Mouse (Mus musculus): ENCODE measurements at regions not wholly inside any gene's neighbourhood (a gene's known extent, or its start where the extent isn't known, plus 50 kb on each side); places are given as distances from the start of the nearest gene placed in this dataset.

DNA sequence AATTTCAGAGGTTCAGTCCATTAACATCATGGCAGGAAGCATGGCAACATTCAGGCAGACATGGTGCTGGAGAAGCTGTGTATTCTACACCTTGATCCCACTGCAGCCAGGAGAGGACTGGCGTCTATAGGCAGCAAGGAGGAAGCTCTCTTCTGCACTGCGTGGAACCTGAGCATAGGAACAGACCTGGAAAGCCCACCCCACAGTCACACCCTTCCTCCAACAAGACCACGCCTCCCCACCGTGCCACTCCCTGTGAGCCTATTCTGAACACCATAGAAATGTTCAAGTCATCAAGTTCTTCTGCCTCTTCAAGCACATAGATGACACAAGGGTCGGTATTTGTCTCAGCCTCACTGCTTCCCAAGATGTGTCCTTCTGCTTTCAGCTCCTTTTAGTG lies 297.7 kb upstream of the Sall1 start:
- DNase-seq (ENCODE audit: low read depth, low spot score): no peak

DNA sequence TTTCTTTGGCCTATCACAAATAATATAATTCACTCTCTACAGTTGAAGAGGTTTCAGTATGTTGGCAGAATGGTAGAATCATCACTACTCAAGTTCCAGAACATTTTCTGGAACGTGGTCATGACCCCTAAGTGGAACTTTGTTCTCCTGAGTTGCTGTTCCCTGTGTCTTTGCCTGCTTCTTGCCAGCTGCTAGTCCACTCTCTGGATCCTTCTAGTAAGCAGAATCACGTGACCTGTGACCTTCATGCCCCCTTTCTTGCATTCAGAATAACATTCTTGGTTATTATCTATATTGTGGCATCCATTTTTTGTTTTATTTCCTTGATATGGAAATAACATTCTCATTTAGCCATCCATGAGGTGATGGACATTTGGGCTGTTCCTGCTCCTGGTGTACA lies 291.5 kb upstream of the Sall1 start:
- no peak for DNase-seq (ENCODE audit: low read depth, low spot score)

DNA sequence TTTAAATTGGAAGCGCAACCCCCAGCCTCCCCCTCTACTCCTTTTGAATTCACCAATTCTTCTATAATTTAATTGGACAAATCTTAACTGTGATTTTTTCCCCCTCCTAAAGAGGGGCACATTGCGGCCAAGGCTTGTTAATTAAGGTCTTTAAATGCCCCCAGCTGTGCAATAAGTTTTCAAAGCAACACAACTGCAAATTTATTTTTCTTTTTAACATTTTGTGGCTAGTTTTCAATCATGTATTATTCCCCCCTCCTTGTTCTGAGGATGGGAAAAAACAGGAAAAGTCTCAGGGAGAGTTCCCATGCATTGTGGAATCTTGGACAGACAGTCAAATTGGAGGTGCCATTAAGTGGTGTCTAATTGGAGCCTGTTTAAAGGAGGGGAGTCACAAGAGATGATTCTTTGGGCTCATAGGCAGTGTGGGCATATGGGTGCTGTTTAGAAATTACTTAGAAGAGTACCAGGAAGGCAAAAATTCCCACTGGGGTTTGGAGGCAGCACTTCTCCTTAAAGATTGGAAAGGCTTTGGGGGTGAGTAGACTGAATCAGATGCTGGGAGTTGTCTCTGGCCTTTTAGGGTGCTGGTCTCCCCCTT lies 281.9 kb upstream of the Sall1 start:
- DNase-seq (ENCODE audit: low read depth, low spot score): no peak

DNA sequence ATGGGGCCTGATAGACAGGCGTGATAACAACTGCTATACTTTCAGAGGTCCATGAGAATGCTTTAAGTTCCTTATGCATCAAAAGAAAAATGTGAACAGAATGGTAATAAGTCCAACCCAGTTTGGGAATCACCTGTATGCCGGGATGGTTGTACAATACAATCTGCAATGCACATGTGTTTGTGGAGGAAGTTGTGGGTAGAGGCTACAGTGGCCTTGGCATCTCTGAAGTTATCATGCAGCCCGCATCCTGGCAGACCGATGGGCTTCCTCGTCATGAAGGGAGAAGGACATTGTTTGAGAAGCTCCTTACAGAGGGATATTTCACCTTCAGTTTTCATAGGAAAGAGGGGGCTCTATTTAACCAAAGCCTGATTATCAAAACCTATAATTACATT lies 281.3 kb upstream of the Sall1 start:
- DNase-seq (ENCODE audit: low read depth, low spot score): no peak

DNA sequence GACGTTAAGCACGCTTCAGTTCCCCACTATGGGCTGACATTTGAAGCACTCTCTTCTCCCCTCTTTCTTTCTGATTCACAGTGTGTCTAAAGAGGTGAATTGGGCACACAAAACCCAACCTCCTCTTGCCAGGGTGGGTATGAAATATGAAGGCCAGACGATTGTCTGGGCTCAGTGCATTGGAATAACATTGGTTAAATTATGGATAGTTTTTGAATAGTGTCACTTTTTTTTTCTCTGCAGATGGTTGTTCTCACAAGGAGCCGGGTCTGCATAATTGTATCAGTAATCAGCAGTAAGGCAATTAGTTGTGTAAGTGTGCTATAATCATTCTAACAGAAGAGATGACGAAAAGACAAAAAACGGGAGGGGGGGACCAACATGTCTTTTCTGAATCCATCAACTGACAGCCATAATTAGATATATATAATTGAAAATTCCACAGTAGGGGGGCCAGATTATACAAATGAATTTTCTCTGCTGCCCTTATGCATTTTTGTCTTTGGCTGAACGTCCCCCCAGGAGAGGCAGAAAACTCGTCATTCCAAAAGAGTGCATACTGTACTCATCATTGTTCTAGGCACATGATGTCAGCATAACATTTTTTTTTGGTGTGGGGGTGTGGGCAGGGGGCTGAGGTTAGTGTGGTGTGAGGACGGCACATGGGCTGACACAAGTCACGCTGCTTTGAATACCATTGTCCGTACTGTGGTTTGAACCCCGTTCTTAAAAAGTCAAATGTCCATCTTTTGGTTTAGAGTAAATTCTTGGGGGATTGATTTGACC lies 280.7 kb upstream of the Sall1 start:
- DNase-seq (ENCODE audit: low read depth, low spot score): no peak

DNA sequence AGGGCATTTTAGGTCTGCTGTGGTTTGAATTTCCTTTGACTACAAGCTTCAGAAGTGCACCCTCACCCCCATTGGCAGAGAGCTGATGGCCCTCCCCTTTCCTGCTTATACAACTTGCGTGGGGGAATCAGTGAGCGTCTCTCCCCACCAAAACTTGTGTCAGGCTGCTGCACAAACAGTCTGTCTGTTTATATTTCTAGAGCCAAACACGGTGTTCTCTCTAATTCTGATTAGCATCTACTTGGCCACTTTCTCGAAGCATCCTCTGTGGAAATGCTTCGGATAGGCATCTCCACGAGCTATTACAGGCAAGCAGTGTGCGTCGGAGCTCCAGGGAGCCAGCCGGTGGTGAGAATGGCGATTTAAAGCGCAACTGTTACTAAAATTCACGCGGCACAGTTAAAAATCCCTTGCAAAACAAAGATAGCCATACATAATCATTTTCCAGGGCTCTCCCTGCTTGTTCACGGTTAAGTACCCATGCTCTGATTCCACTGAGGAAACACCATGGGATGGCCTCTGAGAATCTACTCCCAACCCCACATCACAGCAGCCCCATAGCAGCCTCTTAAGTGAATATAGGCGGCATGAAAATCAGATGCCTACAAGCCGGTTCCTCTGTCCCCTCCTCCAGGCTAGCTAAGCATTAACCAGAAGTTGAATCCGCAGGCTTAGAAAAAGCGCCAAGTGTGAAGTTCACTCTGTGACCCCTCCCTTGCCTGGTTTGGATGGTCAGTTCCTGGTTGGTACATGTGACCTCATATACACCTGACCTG lies 273.7 kb upstream of the Sall1 start:
- no peak for DNase-seq (ENCODE audit: low read depth, low spot score)

DNA sequence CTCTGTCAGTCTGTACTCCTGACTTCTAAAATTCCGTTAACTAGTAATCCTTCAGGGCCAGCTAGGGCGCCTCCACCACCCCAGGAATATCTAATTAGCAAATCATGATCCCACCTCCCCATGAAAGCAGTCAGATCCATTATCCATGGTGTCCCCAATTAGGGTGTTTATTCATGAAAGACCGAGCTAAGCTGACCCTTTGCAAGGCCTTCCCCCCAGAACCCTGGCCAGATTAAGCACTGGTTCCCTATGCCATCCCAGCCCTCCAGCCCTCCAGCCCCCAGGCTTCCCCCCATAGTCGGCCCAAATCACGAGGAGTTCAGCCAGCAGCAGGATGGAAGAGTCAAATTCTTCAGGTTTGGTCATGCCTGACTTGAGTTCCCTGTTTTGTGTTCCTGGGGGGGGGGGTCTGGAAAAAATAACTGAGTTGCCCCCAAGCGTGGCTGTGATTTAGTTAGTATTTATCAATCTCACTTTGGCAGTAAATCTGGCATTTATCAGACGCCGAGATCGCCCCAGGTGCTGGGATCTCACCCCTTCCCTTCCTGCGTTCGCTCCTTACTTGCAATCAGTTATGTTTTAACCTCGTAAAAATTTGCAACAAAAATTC lies 272.7 kb upstream of the Sall1 start:
- no peak for DNase-seq (ENCODE audit: low read depth, low spot score)

DNA sequence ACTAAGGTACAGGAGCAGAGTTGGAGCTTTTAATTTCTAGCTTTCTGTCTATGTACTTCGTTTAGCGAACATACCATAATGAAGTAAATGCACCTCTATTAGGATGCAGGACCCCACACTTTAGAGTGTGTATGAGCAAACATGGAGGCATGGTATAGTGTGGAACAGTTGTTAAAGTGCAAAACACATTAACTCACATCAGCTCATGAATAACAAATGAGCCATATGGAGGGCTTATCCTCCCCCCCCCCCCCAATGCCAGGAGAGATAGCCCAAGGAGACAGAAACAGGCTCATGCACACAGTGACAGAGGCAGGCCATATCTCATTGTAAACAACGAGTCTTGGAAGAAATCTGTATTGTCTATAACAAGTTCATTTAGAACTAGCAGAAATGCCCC lies 270.9 kb upstream of the Sall1 start:
- DNase-seq (ENCODE audit: low read depth, low spot score): no peak

DNA sequence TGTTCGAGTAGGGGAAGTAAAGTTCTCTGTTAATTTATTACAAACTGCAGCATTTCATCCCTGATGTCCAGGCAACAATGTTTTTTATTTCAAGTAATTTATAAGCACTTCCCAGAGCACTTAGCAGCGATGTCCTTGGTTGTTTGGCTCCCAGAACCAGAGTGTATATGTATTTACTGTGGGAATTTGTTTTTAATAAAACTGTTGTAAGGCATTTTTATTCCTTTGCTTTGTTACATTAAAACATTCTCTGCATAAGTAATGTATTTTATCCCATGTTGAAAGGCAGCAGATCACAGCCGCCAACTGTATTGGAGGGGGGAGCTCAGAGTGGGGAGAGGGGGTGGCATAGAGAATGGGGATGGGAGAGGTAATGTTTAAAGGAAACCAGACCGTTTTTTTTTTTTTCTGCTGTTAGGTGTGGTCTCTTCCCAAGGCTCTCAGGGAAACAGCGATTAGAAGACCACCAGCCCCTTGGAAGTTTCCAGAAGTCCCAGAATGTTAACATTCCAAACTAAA lies 266.8 kb upstream of the Sall1 start:
- no peak for DNase-seq (ENCODE audit: low read depth, low spot score)

DNA sequence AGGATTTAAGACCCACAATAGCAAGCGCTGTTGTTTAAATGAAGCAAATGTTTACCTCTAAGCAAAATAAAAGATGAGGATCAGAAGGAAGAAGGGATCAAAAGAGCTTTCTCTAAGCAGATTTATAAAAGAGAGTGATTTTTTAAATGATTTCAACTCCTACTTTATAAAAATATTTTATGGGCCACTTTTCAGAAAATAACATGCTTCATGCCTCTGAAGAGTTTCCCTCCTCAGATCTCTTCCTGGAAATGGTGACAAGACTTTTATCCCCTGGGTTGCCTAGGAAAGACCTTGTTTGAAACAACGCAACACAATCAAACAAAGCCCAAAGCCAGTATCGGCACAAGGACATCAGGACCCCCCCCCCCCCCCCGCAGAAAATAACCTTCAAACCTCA lies 265.6 kb upstream of the Sall1 start:
- no peak for DNase-seq (ENCODE audit: low read depth, low spot score)

DNA sequence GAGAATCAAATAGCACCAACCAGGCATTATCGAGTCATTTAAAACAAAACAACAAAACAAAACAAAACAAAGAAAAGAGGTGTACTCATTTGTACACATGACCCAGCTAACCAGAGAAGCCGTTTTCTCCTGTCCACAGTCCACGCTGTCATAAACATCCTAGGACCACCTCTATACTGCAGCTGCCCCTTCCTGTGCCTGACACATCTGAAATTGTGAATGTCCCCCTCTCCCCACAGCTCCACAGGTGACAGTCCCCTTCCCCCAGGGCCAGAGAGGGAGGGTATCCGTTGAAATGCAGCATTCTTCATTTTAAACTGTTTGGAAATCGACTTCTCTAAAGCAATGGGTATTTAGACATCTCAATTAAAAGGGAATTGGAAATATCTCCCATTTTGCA lies 265.0 kb upstream of the Sall1 start:
- no peak for DNase-seq (ENCODE audit: low read depth, low spot score)

DNA sequence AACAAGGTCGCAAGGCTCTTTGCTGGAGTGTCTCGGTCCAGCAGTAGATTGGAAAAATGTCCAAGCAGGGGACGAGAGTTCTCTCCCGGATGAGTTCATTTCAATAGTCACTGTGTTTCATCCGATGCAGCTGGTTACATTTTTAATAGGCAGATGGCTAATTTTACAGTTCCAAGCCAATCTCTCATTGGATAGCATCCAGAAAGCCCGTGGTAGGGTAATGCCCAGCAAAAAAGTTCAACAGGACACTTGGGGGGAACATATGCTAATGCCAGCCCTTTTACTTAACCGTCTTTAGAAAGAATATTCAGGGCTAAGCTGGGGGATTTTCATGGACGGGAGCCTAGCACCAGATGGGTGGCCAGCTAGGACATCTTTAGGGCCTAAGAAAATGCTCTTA lies 264.6 kb upstream of the Sall1 start:
- no peak for DNase-seq (ENCODE audit: low read depth, low spot score)

DNA sequence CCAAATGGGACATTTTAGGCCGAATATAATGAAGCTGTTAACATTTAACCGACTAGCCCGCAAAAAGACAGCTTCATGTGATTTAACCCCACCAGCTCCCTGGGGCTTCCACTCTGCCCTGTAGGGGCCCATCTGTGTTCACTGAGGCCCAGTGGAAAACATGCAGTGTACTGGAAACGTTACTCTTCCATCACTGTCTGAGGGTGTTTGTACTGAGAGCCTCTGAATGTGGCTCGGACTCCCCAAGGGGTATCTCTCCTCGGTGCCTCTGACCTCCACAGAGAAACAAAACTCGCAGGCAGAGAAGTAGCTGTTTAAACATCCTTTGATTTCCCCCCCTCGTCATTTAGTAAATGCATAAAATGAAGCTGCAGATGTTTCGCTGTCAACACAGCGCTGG lies 263.6 kb upstream of the Sall1 start:
- no peak for DNase-seq (ENCODE audit: low read depth, low spot score)

DNA sequence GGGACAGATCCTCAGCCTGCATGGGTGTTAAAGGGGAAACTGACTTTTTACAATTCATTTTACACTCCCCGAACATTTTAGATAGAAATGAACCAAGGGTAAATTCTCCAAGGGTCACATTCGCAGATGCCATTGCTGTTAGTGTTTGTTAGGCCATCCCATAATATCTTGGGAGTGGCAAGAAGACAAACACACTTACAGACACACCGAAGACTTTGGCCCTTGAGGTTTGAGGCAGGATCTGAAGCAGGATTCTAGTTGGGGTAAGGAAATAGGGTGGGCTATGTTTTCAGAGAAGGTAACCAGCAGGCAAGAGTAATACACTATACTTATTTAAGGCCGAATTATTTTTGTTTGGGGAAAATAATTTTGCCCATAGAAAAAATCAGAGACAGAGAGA lies 263.1 kb upstream of the Sall1 start:
- no peak for DNase-seq (ENCODE audit: low read depth, low spot score)

DNA sequence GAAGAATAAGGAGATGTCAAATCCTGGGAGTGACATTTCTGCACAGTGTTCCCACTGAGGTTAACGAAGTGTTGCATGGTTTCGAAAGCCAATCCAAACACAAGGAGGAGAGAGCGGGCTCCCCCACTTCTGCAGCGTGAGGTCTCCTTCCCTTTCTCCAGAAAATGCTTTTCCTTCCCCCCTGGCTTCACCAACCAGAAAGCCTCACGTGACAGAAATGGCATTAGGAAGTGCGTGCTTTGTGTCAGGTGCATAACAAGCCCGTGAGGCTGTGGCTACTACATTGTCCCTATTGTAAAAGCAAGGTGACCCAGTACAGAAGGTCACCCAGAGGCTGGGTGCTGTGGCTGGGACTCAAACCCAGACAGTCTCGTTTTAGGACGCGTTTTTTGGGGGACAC lies 260.2 kb upstream of the Sall1 start:
- DNase-seq (ENCODE audit: low read depth, low spot score): no peak

DNA sequence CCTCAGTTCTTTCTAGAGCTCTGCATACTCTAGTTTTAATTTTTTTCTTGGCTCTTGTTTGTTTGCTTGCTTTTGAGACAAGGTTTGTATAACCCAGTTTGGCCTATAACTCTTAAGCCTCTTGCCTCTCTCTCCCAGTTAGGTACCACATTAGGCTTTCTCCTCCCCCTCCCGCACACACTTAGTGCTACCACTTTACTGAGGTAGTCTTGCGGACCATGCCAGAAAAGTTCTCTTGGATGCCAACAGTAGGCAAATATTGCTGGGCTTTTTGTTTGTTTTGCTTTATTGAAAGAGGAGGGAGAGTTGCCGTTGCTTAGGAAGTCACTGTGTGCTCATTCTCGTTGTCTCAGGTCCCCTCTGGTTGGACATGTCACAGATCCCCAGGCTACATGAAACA lies 259.4 kb upstream of the Sall1 start:
- no peak for DNase-seq (ENCODE audit: low read depth, low spot score)

DNA sequence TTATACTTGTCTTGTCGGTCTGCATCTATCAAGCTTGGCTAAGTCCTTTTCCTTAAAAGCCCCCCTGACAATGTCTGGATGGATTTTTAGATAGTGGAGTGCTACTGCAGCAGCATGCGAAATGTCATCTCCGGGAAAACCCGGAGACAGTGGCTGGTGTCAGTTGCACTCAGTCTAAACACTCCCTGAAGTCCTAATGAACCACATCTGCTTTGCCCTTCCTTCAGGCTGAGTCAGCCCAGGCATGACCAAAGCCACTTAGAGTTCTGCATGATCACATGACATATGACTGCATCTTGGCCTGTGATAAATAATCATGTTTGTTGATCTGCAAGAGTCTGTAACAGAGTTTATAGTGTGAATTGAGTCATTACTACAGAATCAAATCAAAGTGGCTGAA lies 255.7 kb upstream of the Sall1 start:
- no peak for DNase-seq (ENCODE audit: low read depth, low spot score)

DNA sequence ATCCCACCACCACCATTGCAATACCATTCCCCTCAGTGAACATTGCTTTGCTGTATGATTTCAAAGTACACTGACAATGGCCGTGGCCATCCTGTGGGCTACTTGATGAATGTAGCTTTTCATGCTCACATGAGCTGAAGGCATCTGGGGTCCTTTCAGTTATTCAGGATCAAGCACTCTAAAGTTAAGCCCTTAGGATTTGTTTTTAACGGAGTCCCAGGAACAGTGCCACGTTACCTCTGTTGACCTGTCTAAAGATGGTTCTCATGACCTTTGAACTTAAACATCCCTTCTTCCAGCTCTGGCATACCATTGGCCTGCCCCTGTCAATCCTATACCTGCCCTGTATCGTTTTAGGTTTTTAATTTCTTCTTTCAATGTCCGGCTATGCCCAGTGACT lies 251.7 kb upstream of the Sall1 start:
- no peak for DNase-seq (ENCODE audit: low read depth, low spot score)

DNA sequence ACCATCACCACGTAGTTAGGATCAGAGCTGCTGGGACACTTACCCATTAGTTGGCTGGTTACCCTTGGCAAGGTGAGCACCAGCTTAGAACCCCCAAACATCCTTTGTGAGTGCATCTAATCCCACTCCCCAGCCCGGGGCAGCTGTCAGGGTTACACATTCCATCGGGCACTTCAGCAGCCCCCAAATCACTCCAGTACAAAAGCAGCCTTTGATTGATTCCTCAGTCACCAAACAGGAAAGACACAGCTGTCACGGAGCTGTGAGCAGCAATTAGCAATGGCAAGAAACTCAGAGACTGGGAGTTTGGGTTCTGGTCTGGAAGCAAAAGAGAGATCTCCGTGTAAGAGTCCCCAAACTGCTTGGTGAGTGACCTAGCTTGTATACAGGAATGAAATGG lies 245.1 kb upstream of the Sall1 start:
- no peak for DNase-seq (ENCODE audit: low read depth, low spot score)

DNA sequence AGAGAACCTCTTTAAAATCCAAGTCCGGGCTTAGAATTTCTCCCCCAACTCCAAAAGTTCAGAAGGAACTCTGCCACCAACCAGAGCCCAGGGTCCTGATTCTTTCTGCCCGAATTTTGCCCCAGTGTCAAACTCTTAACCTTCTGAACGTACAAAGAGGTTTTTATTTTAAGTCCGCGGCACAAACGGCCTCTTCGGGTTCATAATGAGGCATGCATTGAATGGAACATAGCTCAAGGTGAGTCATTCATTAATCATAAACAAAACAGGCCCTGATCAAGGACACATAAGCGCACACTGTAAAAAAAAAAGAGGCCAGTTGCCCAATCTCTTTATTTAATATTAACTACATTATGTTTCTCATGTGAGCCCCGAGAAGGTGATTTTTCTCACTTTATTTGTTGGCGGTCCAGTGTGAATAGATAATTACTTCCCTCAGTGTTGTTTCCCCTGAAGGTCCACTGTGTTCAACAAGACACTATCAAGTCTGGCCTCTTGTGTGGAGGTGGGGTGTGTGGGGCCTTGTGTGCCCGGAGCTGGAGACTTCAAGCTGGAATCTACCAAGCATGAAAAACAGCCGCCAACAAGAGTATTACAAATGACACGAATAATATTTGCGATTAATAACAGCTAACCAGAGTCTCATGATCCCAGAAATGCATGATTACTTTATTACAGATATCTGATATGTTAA lies 241.1 kb upstream of the Sall1 start:
- no peak for DNase-seq (ENCODE audit: low read depth, low spot score)
